Mouse (Mus musculus): ENCODE measurements around the gene Pld1. TPM values are rescaled to one million over a fixed set of nuclear protein-coding genes. Genes with fewer than 3 reads are reported as not detected.
"Not testable (repeated sequence)": the region's sequence is repeated elsewhere in the genome, so short reads cannot be mapped to it uniquely, and the experiment has no call there.

Gene Pld1
- total RNA-seq, 2 experiments from 2014 or later = 13.3 to 14.3 TPM

GRCm38 (mm10) chr3:27942991-27943390, 4.5 kb downstream of the Pld1 start:
- DNase-seq = peak; percentile 61

GRCm38 (mm10) chr3:27945397-27945796, 6.9 kb downstream of the Pld1 start:
- DNase-seq = not testable (repeated sequence)

- DNase-seq = no peak
Observed at GRCm38 (mm10) chr3:27949175-27949872, 10.8 kb downstream of the Pld1 start.

- no peak for DNase-seq
Observed at GRCm38 (mm10) chr3:27949873-27950250, 11.4 kb downstream of the Pld1 start.

GRCm38 (mm10) chr3:27950726-27951125, 12.2 kb downstream of the Pld1 start:
- DNase-seq = no peak

GRCm38 (mm10) chr3:27951721-27952120, 13.2 kb downstream of the Pld1 start:
- no peak for DNase-seq

- DNase-seq = no peak
Observed at GRCm38 (mm10) chr3:27956006-27956405, 17.5 kb downstream of the Pld1 start.

GRCm38 (mm10) chr3:27959221-27959620, 20.7 kb downstream of the Pld1 start:
- no peak for DNase-seq

- DNase-seq = no peak
Observed at GRCm38 (mm10) chr3:27961162-27961561, 22.7 kb downstream of the Pld1 start.

- DNase-seq = no peak
Observed at GRCm38 (mm10) chr3:27963795-27964201, 25.3 kb downstream of the Pld1 start.

GRCm38 (mm10) chr3:27968671-27969070, 30.2 kb downstream of the Pld1 start:
- no peak for DNase-seq

GRCm38 (mm10) chr3:27973936-27974335, 35.4 kb downstream of the Pld1 start:
- DNase-seq = no peak

GRCm38 (mm10) chr3:27974981-27975380, 36.5 kb downstream of the Pld1 start:
- no peak for DNase-seq

GRCm38 (mm10) chr3:27976931-27977544, 38.5 kb downstream of the Pld1 start:
- DNase-seq = no peak

GRCm38 (mm10) chr3:27978030-27978723, 39.7 kb downstream of the Pld1 start:
- DNase-seq = no peak

- DNase-seq = no peak
Observed at GRCm38 (mm10) chr3:27981591-27981990, 43.1 kb downstream of the Pld1 start.

GRCm38 (mm10) chr3:27982436-27983017, 44.0 kb downstream of the Pld1 start:
- DNase-seq = peak; percentile 80

- DNase-seq = no peak
Observed at GRCm38 (mm10) chr3:27983274-27983673, 44.8 kb downstream of the Pld1 start.

GRCm38 (mm10) chr3:27983935-27984577, 45.6 kb downstream of the Pld1 start:
- DNase-seq = peak; percentile 80

GRCm38 (mm10) chr3:27984620-27985019, 46.1 kb downstream of the Pld1 start:
- DNase-seq = no peak

- DNase-seq = no peak
Observed at GRCm38 (mm10) chr3:27985344-27985743, 46.8 kb downstream of the Pld1 start.

- DNase-seq = peak; percentile 44
Observed at GRCm38 (mm10) chr3:27987891-27988536, 49.5 kb downstream of the Pld1 start.

Measured in heart, postnatal 4 days (tissue).